Mouse (Mus musculus) testis, adult 2 months (tissue): ENCODE measurements at regions not wholly inside any gene's neighbourhood (a gene's known extent, or its start where the extent isn't known, plus 50 kb on each side); places are given as distances from the start of the nearest gene placed in this dataset.

Experiments
- CTCF ChIP-seq: fragments of 200-500 bp; IDR thresholded peaks from 2 replicates; pipeline ENCODE4 v1.5.1; 2012; ENCODE audit warnings: low read depth, mild to moderate bottlenecking, inconsistent platforms, low read length, moderate library complexity; ENCODE audit not compliant: control insufficient read depth, insufficient read depth, insufficient replicate concordance
- POLR2A ChIP-seq: fragments of 200-500 bp; IDR thresholded peaks from 2 replicates; pipeline ENCODE4 v1.6.1; 2012; ENCODE audit warnings: low read depth, mild to moderate bottlenecking, inconsistent platforms, low read length, moderate library complexity; ENCODE audit not compliant: control insufficient read depth

DNA sequence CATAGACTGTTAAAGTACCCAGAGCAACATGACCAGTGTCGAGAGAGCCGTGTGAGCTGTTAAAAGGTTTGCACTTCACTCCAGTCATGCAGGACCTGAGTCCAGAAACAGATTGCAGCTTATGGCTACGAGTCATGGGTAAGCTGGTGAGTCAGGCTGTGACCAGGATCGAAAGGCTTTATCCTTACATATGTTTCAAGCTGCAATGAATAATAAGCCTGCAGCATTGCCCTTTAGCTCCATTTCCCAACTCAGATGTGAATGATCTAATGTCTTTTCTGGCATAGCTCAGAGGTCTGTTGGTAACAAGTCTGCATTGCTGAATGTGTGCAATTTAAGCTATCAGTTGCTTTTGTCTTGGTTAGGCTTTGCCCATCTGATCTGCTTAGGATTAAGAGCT, 581.5 kb upstream of the Atp2b1 start:
- no peak for TF ChIP-seq CTCF
- TF ChIP-seq POLR2A: no peak
